Mouse (Mus musculus) kidney, adult 2 months (tissue): ENCODE results near the gene Inhbe. TPM values are rescaled to one million over a fixed set of nuclear protein-coding genes. Genes with fewer than 3 reads are reported as not detected.

Experiments
- DNase-seq: peaks from one replicate; pipeline ENCODE4 v3.0.0; 2021
- H3K27ac ChIP-seq: fragments of 200-500 bp; 2 replicates; pipeline ENCODE4 v1.5.1; 2012; ENCODE audit warnings: low read depth, low read length, control low read depth, inconsistent platforms; ENCODE audit not compliant: insufficient read depth
- H3K27me3 ChIP-seq: fragments of 200-500 bp; replicated peaks from 2 replicates; pipeline ENCODE4 v1.6.1; 2012; ENCODE audit warnings: mild to moderate bottlenecking, moderate library complexity, low read length, inconsistent platforms; ENCODE audit not compliant: control insufficient read depth, insufficient read depth
- H3K36me3 ChIP-seq: fragments of 200-500 bp; 2 replicates; pipeline ENCODE4 v1.6.1; 2012; ENCODE audit warnings: mild to moderate bottlenecking, moderate library complexity, low read length, inconsistent platforms; ENCODE audit not compliant: control insufficient read depth, insufficient read depth
- H3K4me1 ChIP-seq: fragments of 200-500 bp; 2 replicates; pipeline ENCODE4 v1.6.1; 2011; ENCODE audit warnings: low read length; ENCODE audit not compliant: control insufficient read depth, insufficient read depth
- H3K4me3 ChIP-seq: fragments of 200-500 bp; 2 replicates; pipeline ENCODE4 v1.5.1; 2011; ENCODE audit warnings: mild to moderate bottlenecking, low read depth, low read length, control low read depth; ENCODE audit not compliant: insufficient read depth
- CTCF ChIP-seq: fragments of 200-500 bp; conservative IDR thresholded peaks from 2 replicates; pipeline ENCODE4 v1.5.1; 2011; ENCODE audit warnings: low read depth, mild to moderate bottlenecking, control low read depth, low read length, moderate library complexity, mixed read lengths; ENCODE audit not compliant: insufficient read depth, insufficient read length
- POLR2A ChIP-seq: fragments of 200-500 bp; IDR thresholded peaks from one replicate; pipeline ENCODE4 v1.6.1; 2011; ENCODE audit warnings: low read depth, low read length, control low read depth
- WGBS: fragments of 180-500 bp; shearing (Covaris S2); methylation state at CpG from one replicate; pipeline ENCODE4 v1.1.7; 2018; 5-methylcytosine and 5-hydroxymethylcytosine counted together
- polyA plus RNA-seq: library from polyadenylated mRNA; depleted of rRNA; stranded (reverse); fragments of >200 nt; gene quantifications from 2 replicates; pipeline ENCODE4 v1.2.3, GENCODE M21; 2012

Gene Inhbe
- polyA plus RNA-seq, 1 experiment = not detected

- no peaks in the 10 kb centered on the region; the same call in 1 of the 2 replicates for H3K4me1 ChIP-seq
- H3K27ac ChIP-seq = no peak overlapping the region
- WGBS = 88% methylated on average over 3 of the region's 3 CpGs
- no peaks in the 10 kb centered on the region for H3K27me3 ChIP-seq
- H3K4me3 ChIP-seq = no peak overlapping the region
- no peak for TF ChIP-seq POLR2A
- no peak for TF ChIP-seq CTCF
- no peak for DNase-seq
- no peaks in the 10 kb centered on the region for H3K36me3 ChIP-seq
These were observed 8.0 kb downstream of the Inhbe start for GRCm38 (mm10) chr10:127346173-127346572.

- H3K27ac ChIP-seq = no peak overlapping the region
- no peaks in the 10 kb centered on the region for H3K36me3 ChIP-seq
- peaks cover 3% of the 10 kb centered on the region for H3K4me1 ChIP-seq
- H3K4me3 ChIP-seq = no peak overlapping the region
- TF ChIP-seq POLR2A = no peak
- TF ChIP-seq CTCF = no peak
- 88% methylated on average over 3 of the region's 3 CpGs for WGBS
- H3K27me3 ChIP-seq = peaks cover 3% of the 10 kb centered on the region; the same call in 1 of the 2 replicates
- DNase-seq = no peak
These were observed 11.2 kb downstream of the Inhbe start for GRCm38 (mm10) chr10:127343029-127343428.

- WGBS = under 1% methylated on average over 27 of the region's 29 CpGs
- no peak for TF ChIP-seq POLR2A
- peak; percentile 92 for TF ChIP-seq CTCF
- H3K36me3 ChIP-seq = no peaks in the 10 kb centered on the region
- H3K27me3 ChIP-seq = peaks cover 3% of the 10 kb centered on the region; the same call in 1 of the 2 replicates
- peaks cover 3% of the 10 kb centered on the region for H3K4me1 ChIP-seq
- peak within 1 kb of the TSS; percentile 39 for H3K4me3 ChIP-seq
- no peak within 1 kb of the TSS for H3K27ac ChIP-seq
- peak; percentile 84 for DNase-seq
These were observed 12.1 kb downstream of the Inhbe start, which contains the start of gene Gli1 for GRCm38 (mm10) chr10:127341891-127342639. TSS of gene Gli1 (minus strand) at chr10:127341974.

- no peak overlapping the region for H3K27ac ChIP-seq
- no peak for DNase-seq
- whole genome bisulfite sequencing = 1% methylated on average over 11 of the region's 11 CpGs
- H3K4me3 ChIP-seq = peak overlapping the region; percentile 39; the same call in 1 of the 2 replicates
- no peaks in the 10 kb centered on the region for H3K36me3 ChIP-seq
- peaks cover 3% of the 10 kb centered on the region; the same call in 1 of the 2 replicates for H3K27me3 ChIP-seq
- TF ChIP-seq CTCF (no peak), POLR2A (no peak)
- peaks cover 3% of the 10 kb centered on the region for H3K4me1 ChIP-seq
These were observed 12.9 kb downstream of the Inhbe start for GRCm38 (mm10) chr10:127341360-127341690.

GRCm38 (mm10) chr10:127340577-127341359 lies 13.4 kb downstream of the Inhbe start:
- H3K4me3 ChIP-seq = no peak overlapping the region

GRCm38 (mm10) chr10:127339683-127340576 lies 14.3 kb downstream of the Inhbe start:
- peak; percentile 48 for DNase-seq
- Histone ChIP-seq H3K27ac (no peak overlapping the region), H3K4me3 (peak overlapping the region; percentile 50), H3K36me3 (no peaks in the 10 kb centered on the region), H3K4me1 (peaks cover 3% of the 10 kb centered on the region), H3K27me3 (peaks cover 3% of the 10 kb centered on the region; the same call in 1 of the 2 replicates)
- WGBS = 1% methylated on average over 42 of the region's 42 CpGs
- TF ChIP-seq POLR2A (no peak), CTCF (no peak)

More at GRCm38 (mm10) chr10:127340577-127341359, 13.4 kb downstream of the Inhbe start:
- WGBS = 4% methylated on average over 27 of the region's 27 CpGs
- H3K27me3 ChIP-seq = peaks cover 3% of the 10 kb centered on the region; the same call in 1 of the 2 replicates
- no peak for TF ChIP-seq POLR2A
- no peak for TF ChIP-seq CTCF
- no peaks in the 10 kb centered on the region for H3K36me3 ChIP-seq
- H3K4me1 ChIP-seq = peaks cover 3% of the 10 kb centered on the region
- no peak overlapping the region for H3K27ac ChIP-seq
- no peak for DNase-seq
